Mouse (Mus musculus) brain, embryonic 14.5 days (tissue): ENCODE measurements around the gene Sox30. TPM values are rescaled to one million over a fixed set of nuclear protein-coding genes. Genes with fewer than 3 reads are reported as not detected.

ENCODE experiments used
- DNase-seq: peaks from one replicate; pipeline ENCODE4 v3.0.0-alpha.2; 2011; ENCODE audit warnings: low read depth
- CTCF ChIP-seq: fragments of 200-500 bp; IDR thresholded peaks from 2 replicates; pipeline ENCODE4 v1.5.1; 2012; ENCODE audit warnings: inconsistent platforms, mild to moderate bottlenecking, moderate library complexity, borderline replicate concordance; ENCODE audit not compliant: insufficient read depth, insufficient read length; ENCODE audit errors: extremely low read depth
- POLR2A ChIP-seq: fragments of 200-500 bp; IDR thresholded peaks from 2 replicates; pipeline ENCODE4 v1.6.1; 2012; ENCODE audit warnings: mild to moderate bottlenecking, inconsistent platforms, borderline replicate concordance; ENCODE audit not compliant: poor library complexity, insufficient read depth, insufficient read length, severe bottlenecking; ENCODE audit errors: extremely low read depth
- polyA plus RNA-seq: library from polyadenylated mRNA; depleted of rRNA; stranded (reverse); fragments of >200 nt; gene quantifications from 2 replicates; pipeline ENCODE4 v1.2.3, GENCODE M21; 2012

Sox30 gene
- polyA plus RNA-seq, 1 experiment: 0.30 TPM

DNA sequence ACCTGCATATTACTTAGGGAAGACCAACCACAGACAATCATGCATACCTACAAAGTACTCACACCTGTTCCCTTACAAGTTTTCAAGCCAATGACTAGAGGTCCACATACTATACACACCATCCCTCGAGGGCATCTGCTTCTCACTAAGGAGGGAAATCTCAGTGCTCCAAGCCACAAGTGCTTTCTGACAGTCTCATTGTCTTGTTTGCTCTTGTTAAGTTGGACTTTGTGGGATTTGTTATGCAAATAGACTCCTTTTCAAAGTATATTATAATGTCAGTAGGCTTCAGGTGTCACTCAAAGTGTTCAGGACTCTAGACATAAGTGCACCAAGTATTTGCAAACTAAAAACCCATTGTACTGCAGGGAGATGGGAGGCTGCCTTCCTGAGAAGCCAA is 40.1 kb downstream of the Sox30 start:
- TF ChIP-seq CTCF (no peak), POLR2A (no peak)
- no peak for DNase-seq

- TF ChIP-seq POLR2A: no peak
- no peak for TF ChIP-seq CTCF
- DNase-seq: no peak
Measured at GRCm38 (mm10) chr11:46021850-46022249, 41.7 kb downstream of the Sox30 start.

DNA sequence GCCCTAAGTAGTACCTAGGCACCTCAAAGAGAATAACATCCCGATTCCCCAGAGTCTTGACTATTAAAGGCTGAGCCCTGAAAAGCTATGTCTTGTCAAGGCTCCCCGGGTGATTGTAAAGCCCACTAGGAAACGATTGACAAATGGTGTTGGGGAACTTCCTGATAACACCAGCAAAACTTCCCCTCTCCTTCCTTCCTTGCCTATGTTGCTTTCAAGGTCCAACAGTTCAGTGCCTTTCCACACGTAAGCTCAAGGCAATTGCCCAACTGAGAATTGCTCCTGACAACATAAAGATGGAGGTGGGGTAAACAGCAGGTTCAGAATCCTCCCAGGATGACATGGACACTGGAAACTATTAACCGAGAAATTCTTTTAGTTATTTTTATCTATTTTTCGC is 42.9 kb downstream of the Sox30 start:
- no peak for TF ChIP-seq CTCF
- TF ChIP-seq POLR2A: no peak
- no peak for DNase-seq

GRCm38 (mm10) chr11:46025962-46026392 is 45.9 kb downstream of the Sox30 start:
- no peak for DNase-seq
- no peak for TF ChIP-seq POLR2A
- no peak for TF ChIP-seq CTCF

GRCm38 (mm10) chr11:46027952-46028814 is 48.1 kb downstream of the Sox30 start:
- no peak for TF ChIP-seq CTCF
- no peak for TF ChIP-seq POLR2A
- no peak for DNase-seq

DNA sequence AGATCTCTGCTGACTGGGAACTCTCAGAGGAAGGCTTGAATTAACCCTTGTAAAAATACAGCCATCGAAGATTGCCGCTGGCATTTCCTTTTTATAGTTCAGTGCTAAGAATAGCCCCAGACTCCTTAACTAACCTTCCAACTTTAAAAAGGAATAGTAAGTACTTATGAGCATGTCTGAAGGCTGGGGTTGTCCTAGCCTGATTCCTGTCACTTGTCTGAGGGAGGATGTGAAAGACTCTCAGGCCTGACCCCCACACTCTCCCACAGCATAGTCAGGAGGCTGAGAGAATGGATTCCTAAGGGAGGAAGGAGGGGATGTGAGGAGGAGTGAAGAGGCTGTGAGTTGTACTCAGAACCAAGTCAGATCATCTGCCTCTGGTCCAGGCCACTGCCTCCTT is 49.4 kb downstream of the Sox30 start:
- TF ChIP-seq POLR2A (no peak), CTCF (no peak)
- DNase-seq: no peak

GRCm38 (mm10) chr11:46030026-46030425 is 49.9 kb downstream of the Sox30 start:
- no peak for TF ChIP-seq CTCF
- TF ChIP-seq POLR2A: no peak
- peak; percentile 61 for DNase-seq

GRCm38 (mm10) chr11:46031470-46031869 is 51.4 kb downstream of the Sox30 start:
- no peak for TF ChIP-seq POLR2A
- no peak for TF ChIP-seq CTCF
- DNase-seq: no peak

GRCm38 (mm10) chr11:46032956-46033355 is 52.8 kb downstream of the Sox30 start:
- no peak for DNase-seq
- no peak for TF ChIP-seq POLR2A
- TF ChIP-seq CTCF: no peak

DNA sequence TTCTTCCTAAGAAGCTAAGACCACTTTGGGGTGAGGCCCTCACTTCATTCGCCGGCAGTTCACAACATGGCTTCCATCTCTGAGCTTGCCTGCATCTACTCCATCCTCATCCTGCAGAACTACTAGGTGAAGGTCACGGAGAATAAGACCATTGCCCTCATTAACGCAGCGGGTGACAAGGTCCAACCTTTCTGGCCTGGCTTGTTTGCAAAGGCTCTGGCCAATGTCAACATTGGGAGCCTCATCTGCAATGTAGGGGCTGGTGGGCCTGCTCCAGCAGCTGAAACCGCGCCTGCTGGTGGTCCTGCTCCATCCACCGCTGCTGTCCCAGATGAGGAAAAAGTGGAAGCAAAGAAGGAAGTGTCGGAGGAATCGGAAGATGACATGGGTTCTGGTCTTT is 56.3 kb downstream of the Sox30 start:
- DNase-seq: no peak

GRCm38 (mm10) chr11:46038901-46039300 is 58.8 kb downstream of the Sox30 start:
- no peak for TF ChIP-seq CTCF
- TF ChIP-seq POLR2A: no peak
- DNase-seq: no peak

More for the DNA sequence above, 56.3 kb downstream of the Sox30 start:
- TF ChIP-seq POLR2A: no peak
- no peak for TF ChIP-seq CTCF

- DNase-seq: no peak
- TF ChIP-seq CTCF (no peak), POLR2A (no peak)
Measured at GRCm38 (mm10) chr11:46039335-46039734, 59.2 kb downstream of the Sox30 start.

DNA sequence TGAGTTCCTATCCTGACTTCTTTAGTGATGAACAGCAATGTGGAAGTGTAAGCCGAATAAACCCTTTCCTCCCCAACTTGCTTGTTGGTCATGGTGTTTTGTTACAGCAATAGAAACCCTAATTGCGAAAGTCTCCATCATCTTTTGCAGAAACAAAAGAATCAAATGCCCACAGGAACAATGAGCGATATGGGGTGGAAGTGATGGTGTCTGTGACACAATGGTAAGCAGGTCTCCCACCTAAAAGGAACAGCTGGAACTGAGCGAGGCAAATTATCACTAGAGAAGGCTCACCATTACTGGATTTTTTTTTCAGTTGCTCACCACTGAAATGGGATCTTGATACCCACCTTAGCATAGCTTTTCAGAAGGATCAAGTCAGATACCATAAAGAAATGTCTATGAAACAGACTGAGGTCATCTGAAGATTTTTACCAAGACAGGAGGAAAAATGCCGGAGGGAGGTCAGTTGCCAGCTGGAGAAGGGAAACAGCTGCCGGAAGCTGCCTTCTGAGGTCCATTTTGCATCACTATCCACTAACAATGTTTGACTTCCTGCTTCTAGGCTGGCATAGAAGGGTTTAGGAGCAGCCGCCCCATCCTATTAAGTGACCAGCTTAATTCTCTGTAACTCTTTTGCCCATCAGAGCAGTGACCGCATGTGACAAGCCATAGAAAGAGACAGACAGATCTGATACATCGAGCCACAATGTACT is 60.9 kb downstream of the Sox30 start:
- no peak for TF ChIP-seq POLR2A
- TF ChIP-seq CTCF: no peak
- no peak for DNase-seq
